Mouse (Mus musculus) ES-Bruce4 (cell line): ENCODE data around the gene Cdc42ep3.

Source experiments
- CTCF ChIP-seq: IDR thresholded peaks from one replicate; pipeline ENCODE4 v1.8.1; 2011; ENCODE audit warnings: low read depth, low read length
- POLR2A ChIP-seq: IDR thresholded peaks from one replicate; pipeline ENCODE4 v1.8.1; 2011; ENCODE audit warnings: low read length; ENCODE audit not compliant: insufficient read depth

- TF ChIP-seq CTCF: no peak
- TF ChIP-seq POLR2A: no peak
Observed at GRCm38 (mm10) chr17:79398416-79398815, 43.5 kb upstream of the Cdc42ep3 start.
